Mouse (Mus musculus): ENCODE data around the gene Rsph10b. TPM values are rescaled to one million over a fixed set of nuclear protein-coding genes. Genes with fewer than 3 reads are reported as not detected.
"Not testable (repeated sequence)": the region's sequence is repeated elsewhere in the genome, so short reads cannot be mapped to it uniquely, and the experiment has no call there.

The Rsph10b gene
- polyA plus RNA-seq, 1 experiment from 2014 or later = 0.39 TPM

DNA sequence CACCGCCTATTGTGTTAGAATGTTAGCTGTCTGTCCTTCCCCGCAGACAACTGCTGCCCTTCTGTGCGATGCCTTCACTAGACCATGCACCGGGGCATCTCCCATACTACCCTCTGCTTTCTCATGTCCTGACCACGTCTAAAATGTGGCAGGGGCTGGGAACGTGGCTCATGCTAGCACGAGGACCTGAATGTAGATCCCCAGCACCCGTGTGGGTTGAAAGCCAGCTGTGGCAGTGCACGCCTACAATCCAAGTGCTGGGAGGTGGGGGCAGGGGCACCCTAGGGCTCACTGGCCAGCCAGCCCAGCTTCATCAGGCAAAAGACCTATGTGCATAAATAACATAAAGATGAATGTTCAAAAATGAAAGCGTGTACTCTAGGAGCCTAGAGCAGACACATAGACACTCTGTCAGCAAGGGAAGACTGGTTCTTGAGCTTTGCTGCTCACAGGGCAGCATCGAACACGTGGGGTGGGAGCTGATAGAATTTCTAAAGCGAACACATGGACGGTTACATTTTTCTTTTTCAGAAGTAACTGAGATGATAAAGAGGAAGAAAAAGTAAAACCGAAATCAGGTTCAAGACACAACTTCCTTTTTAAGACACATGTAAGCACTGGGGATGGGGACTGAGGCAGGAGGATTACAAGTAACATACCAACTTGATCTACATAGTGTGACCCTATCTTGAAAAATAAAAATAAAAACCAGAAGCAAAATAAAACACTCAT, 69.8 kb downstream of the Rsph10b start:
- peaks cover 43% of the 10 kb centered on the region for H3K36me3 ChIP-seq
- no peaks in the 10 kb centered on the region for H3K4me1 ChIP-seq (replicated peaks)
- no peak for ATAC-seq
- no peak overlapping the region for H3K4me2 ChIP-seq (replicated peaks)
- H3K9ac ChIP-seq = no peak overlapping the region
- 0 out of 2 replicates have a peak overlapping the region, but pooled peaks have one; percentile 22 for H3K27ac ChIP-seq
- no peaks in the 10 kb centered on the region for H3K27me3 ChIP-seq (replicated peaks)
- WGBS = 90% methylated on average over 15 of the region's 15 CpGs
- H3K9me3 ChIP-seq = no peaks in the 10 kb centered on the region
- H3K4me3 ChIP-seq (replicated peaks) = no peak overlapping the region

DNA sequence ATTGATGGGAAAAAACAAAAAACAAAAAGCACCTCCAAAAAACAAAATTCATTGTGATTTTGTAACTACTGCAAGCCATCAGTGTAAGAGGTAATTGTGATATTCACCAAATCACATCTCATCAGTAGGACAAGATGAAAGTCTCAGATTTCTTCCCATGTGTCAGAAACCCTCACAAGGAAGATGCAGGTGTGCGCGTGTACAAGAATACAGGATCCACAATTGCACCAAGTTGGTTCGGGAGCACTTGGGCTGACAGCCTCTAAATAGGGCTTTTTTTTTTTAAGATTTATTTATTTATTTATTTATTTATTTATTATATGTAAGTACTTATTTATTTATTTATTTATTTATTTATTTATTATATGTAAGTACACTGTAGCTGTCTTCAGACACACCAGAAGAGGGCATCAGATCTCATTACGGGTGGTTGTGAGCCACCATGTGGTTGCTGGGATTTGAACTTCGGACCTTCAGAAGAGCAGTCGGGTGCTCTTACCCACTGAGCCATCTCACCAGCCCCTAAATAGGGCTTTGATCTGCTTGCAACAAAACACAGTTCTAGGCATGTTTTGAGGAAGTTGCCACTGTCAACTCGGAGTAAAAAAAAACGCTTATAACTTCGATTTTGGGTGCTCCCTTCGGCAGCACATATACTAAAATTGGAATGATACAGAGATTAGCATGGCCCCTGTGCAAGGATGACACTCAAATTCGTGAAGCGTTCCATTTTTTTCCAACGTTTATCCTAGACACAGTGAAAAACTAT, 80.7 kb downstream of the Rsph10b start:
- Histone ChIP-seq H3K36me3 (peaks cover 12% of the 10 kb centered on the region), H3K4me2 (replicated peaks) (peak overlapping the region; percentile 47), H3K9ac (peak overlapping the region; percentile 91; the same call in 1 of the 2 replicates), H3K4me3 (replicated peaks) (peak overlapping the region; percentile 99)
- not testable (repeated sequence) for ATAC-seq; H3K9me3 ChIP-seq; H3K27ac ChIP-seq; H3K27me3 ChIP-seq (replicated peaks); H3K4me1 ChIP-seq (replicated peaks)
- 52% methylated on average over 13 of the region's 13 CpGs for WGBS

- H3K27ac ChIP-seq = peak within 1 kb of the TSS; percentile 86
- peak within 1 kb of the TSS; percentile 47 for H3K4me2 ChIP-seq (replicated peaks)
- ATAC-seq = peak; percentile 99
- no peaks in the 10 kb centered on the region for H3K4me1 ChIP-seq (replicated peaks)
- no peaks in the 10 kb centered on the region for H3K9me3 ChIP-seq
- H3K4me3 ChIP-seq (replicated peaks) = peak within 1 kb of the TSS; percentile 99
- H3K36me3 ChIP-seq = peaks cover 5% of the 10 kb centered on the region; the same call in 1 of the 2 replicates
- H3K27me3 ChIP-seq (replicated peaks) = no peaks in the 10 kb centered on the region
- H3K9ac ChIP-seq = peak within 1 kb of the TSS; percentile 91
- WGBS = 3% methylated on average over 46 of the region's 47 CpGs
Observed at GRCm38 (mm10) chr5:144014551-144015311, 81.9 kb downstream of the Rsph10b start, which contains the start of gene Ccz1. Gene Ccz1, minus strand, starts transcription at chr5:144014877.

DNA sequence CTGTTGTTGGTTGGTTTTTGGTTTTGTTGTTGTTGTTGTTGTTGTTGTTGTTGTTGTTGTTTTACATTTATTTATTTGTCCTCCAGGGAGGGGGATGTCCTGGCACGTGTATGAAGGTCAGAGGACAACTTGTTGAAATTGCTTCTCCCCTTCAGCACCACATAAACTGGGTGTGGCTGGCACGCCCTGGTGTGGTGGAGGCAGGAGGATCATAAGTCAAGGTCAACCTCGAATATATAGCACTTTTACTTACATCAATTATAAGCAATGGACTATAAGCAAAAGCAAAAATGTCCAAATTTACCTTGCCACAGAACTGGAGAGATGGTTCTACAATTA, 82.4 kb downstream of the Rsph10b start:
- H3K27ac ChIP-seq = no peak overlapping the region
- ATAC-seq = peak; percentile 68
- H3K4me1 ChIP-seq (replicated peaks) = no peaks in the 10 kb centered on the region
- no peak overlapping the region for H3K4me3 ChIP-seq (replicated peaks)
- no peak overlapping the region for H3K9ac ChIP-seq
- H3K36me3 ChIP-seq = peaks cover 4% of the 10 kb centered on the region; the same call in 1 of the 2 replicates
- 59% methylated on average over 3 of the region's 3 CpGs for WGBS
- H3K4me2 ChIP-seq (replicated peaks) = peak overlapping the region; percentile 47
- no peaks in the 10 kb centered on the region for H3K27me3 ChIP-seq (replicated peaks)
- no peaks in the 10 kb centered on the region for H3K9me3 ChIP-seq

GRCm38 (mm10) chr5:144015845-144016244, 83.0 kb downstream of the Rsph10b start:
- H3K27me3 ChIP-seq (replicated peaks) = no peaks in the 10 kb centered on the region
- no peak overlapping the region for H3K4me3 ChIP-seq (replicated peaks)
- H3K9me3 ChIP-seq = no peaks in the 10 kb centered on the region
- H3K4me2 ChIP-seq (replicated peaks) = no peak overlapping the region
- ATAC-seq = no peak
- peaks cover 2% of the 10 kb centered on the region; the same call in 1 of the 2 replicates for H3K36me3 ChIP-seq
- no peaks in the 10 kb centered on the region for H3K4me1 ChIP-seq (replicated peaks)
- H3K27ac ChIP-seq = no peak overlapping the region
- H3K9ac ChIP-seq = no peak overlapping the region
- 88% methylated on average over 9 of the region's 9 CpGs for WGBS

- Histone ChIP-seq H3K36me3 (no peaks in the 10 kb centered on the region), H3K9ac (no peak within 1 kb of the TSS), H3K4me1 (replicated peaks) (no peaks in the 10 kb centered on the region), H3K4me3 (replicated peaks) (no peak within 1 kb of the TSS), H3K9me3 (no peaks in the 10 kb centered on the region), H3K27me3 (replicated peaks) (no peaks in the 10 kb centered on the region), H3K27ac (no peak within 1 kb of the TSS), H3K4me2 (replicated peaks) (no peak within 1 kb of the TSS)
- 69% methylated on average over 11 of the region's 11 CpGs for WGBS
- ATAC-seq = no peak
Observed at GRCm38 (mm10) chr5:144026620-144027263, 93.9 kb downstream of the Rsph10b start, which contains the start of gene Ocm. Gene Ocm, minus strand, starts transcription at chr5:144026670.

DNA sequence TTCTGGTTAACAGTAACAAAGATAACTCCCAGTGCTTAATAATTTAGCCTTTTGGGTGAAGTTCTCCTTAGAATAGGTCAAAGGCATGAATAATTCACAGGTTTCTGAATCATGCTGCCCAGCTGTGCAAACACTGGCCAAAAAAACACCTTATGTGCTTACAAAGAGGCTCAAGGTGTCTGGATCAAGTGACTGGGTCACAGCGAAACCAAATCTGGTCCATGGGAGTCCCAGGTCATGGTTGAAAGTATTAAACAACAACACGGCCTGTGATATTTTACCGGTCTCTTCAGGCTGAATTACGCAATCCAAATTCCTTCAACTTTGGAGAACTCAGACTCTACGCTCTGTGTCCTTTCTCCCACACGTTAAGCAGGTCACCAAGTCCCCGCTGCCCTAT, 99.7 kb downstream of the Rsph10b start:
- no peaks in the 10 kb centered on the region for H3K9me3 ChIP-seq
- H3K4me3 ChIP-seq (replicated peaks) = no peak overlapping the region
- no peaks in the 10 kb centered on the region for H3K36me3 ChIP-seq
- H3K27ac ChIP-seq = no peak overlapping the region
- ATAC-seq = no peak
- no peaks in the 10 kb centered on the region for H3K4me1 ChIP-seq (replicated peaks)
- H3K4me2 ChIP-seq (replicated peaks) = no peak overlapping the region
- H3K27me3 ChIP-seq (replicated peaks) = no peaks in the 10 kb centered on the region
- H3K9ac ChIP-seq = no peak overlapping the region
- 86% methylated on average over 7 of the region's 7 CpGs for WGBS

GRCm38 (mm10) chr5:144034567-144034966, 101.7 kb downstream of the Rsph10b start:
- no peak overlapping the region for H3K4me3 ChIP-seq (replicated peaks)
- H3K27ac ChIP-seq = no peak overlapping the region
- 70% methylated on average over 7 of the region's 7 CpGs for WGBS
- no peak overlapping the region for H3K9ac ChIP-seq
- H3K4me2 ChIP-seq (replicated peaks) = no peak overlapping the region
- no peaks in the 10 kb centered on the region for H3K9me3 ChIP-seq
- H3K4me1 ChIP-seq (replicated peaks) = no peaks in the 10 kb centered on the region
- ATAC-seq = no peak
- no peaks in the 10 kb centered on the region for H3K36me3 ChIP-seq
- H3K27me3 ChIP-seq (replicated peaks) = no peaks in the 10 kb centered on the region

Other genes starting within 250 kb of the Rsph10b start
- 14.8 and 15.4 TPM in 2 replicates for gene Usp42, start 200.8 kb upstream of the Rsph10b start, polyA plus RNA-seq (2015; fragmentation: Nextera tagmentation; extraction: Ambion mirVana)
- 32.4 and 32.6 TPM in 2 replicates for gene Eif2ak1, start 115.2 kb upstream of the Rsph10b start, polyA plus RNA-seq (2015; fragmentation: Nextera tagmentation; extraction: Ambion mirVana)
- gene Ankrd61, start 35.4 kb upstream of the Rsph10b start, polyA plus RNA-seq (2015; fragmentation: Nextera tagmentation; extraction: Ambion mirVana) = 0.21 TPM in 1 of 2 replicates, not detected in the other
- gene Aimp2, start 23.2 kb upstream of the Rsph10b start, polyA plus RNA-seq (2015; fragmentation: Nextera tagmentation; extraction: Ambion mirVana) = 120 and 125 TPM in 2 replicates
- 21.1 and 21.5 TPM in 2 replicates for gene Pms2, start 23.1 kb upstream of the Rsph10b start, polyA plus RNA-seq (2015; fragmentation: Nextera tagmentation; extraction: Ambion mirVana)
- gene Gm42421, start 4.9 kb upstream of the Rsph10b start, polyA plus RNA-seq (2015; fragmentation: Nextera tagmentation; extraction: Ambion mirVana) = 0.68 TPM in 1 of 2 replicates, not detected in the other
- gene Ccz1, start 81.8 kb downstream of the Rsph10b start, polyA plus RNA-seq (2015; fragmentation: Nextera tagmentation; extraction: Ambion mirVana) = 69.0 and 75.7 TPM in 2 replicates
- not detected in 2 replicates for gene Ocm, start 93.6 kb downstream of the Rsph10b start, polyA plus RNA-seq (2015; fragmentation: Nextera tagmentation; extraction: Ambion mirVana)
- gene Lmtk2, start 167.4 kb downstream of the Rsph10b start, polyA plus RNA-seq (2015; fragmentation: Nextera tagmentation; extraction: Ambion mirVana) = 5.6 and 6.7 TPM in 2 replicates